Mouse (Mus musculus): Measurements from ENCODE around the gene Mrps18a. TPM values are rescaled to one million over a fixed set of nuclear protein-coding genes. Genes with fewer than 3 reads are reported as not detected.
A peak's percentile ranks its signal among the peaks of the same experiment; 100 is the strongest.

Gene Mrps18a
- total RNA-seq (2014; rRNA removed): 62.8 and 67.1 TPM in 2 replicates
- 165 and 169 TPM in 2 replicates for polyA plus RNA-seq (2015; fragmentation: Nextera tagmentation; extraction: Ambion mirVana)

- H3K36me3 ChIP-seq (ENCODE audit: insufficient read depth, low read length): no peaks in the 10 kb centered on the region
- H3K4me2 ChIP-seq (ENCODE audit: low read depth, low read length): peak within 1 kb of the TSS; percentile 76
- peak; percentile 97 for ATAC-seq
- H3K27ac ChIP-seq: peak within 1 kb of the TSS; percentile 64
- peak; percentile 11; the same call in 1 of the 2 replicates for TF ChIP-seq CTCF (IDR thresholded peaks at IDR 0.05; ENCODE audit: low read depth)
- peaks cover 6% of the 10 kb centered on the region; the same call in 1 of the 2 replicates for H3K4me1 ChIP-seq (ENCODE audit: insufficient read depth, low read length)
- H3K9ac ChIP-seq (replicated peaks; ENCODE audit: low read length): peak within 1 kb of the TSS; percentile 81
- no peaks in the 10 kb centered on the region for H3K9me3 ChIP-seq (ENCODE audit: low read length)
- DNase-seq (ENCODE audit: low spot score): peak; percentile 95
- no peaks in the 10 kb centered on the region for H3K27me3 ChIP-seq (ENCODE audit: insufficient read depth, low read length)
- H3K4me3 ChIP-seq (ENCODE audit: low read length): peak within 1 kb of the TSS; percentile 83
- WGBS: 5% methylated on average over 38 of the region's 38 CpGs
Observed at GRCm38 (mm10) chr17:46110402-46111289, at the start of gene Mrps18a. TSS of gene Mrps18a (plus strand) at chr17:46110986.

- no peak overlapping the region for H3K4me2 ChIP-seq (ENCODE audit: low read depth, low read length)
- H3K9ac ChIP-seq (replicated peaks; ENCODE audit: low read length): no peak overlapping the region
- DNase-seq (ENCODE audit: low spot score) (peak; percentile 66), ATAC-seq (peak; percentile 83; the same call in 1 of the 2 replicates)
- H3K27ac ChIP-seq: no peak overlapping the region
- H3K4me3 ChIP-seq (ENCODE audit: low read length): no peak overlapping the region
- H3K36me3 ChIP-seq (ENCODE audit: insufficient read depth, low read length): no peaks in the 10 kb centered on the region
- no peaks in the 10 kb centered on the region for H3K9me3 ChIP-seq (ENCODE audit: low read length)
- WGBS: 22% methylated on average over 10 of the region's 10 CpGs
- H3K27me3 ChIP-seq (ENCODE audit: insufficient read depth, low read length): no peaks in the 10 kb centered on the region
- H3K4me1 ChIP-seq (ENCODE audit: insufficient read depth, low read length): peaks cover 6% of the 10 kb centered on the region; the same call in 1 of the 2 replicates
- TF ChIP-seq CTCF (IDR thresholded peaks at IDR 0.05; ENCODE audit: low read depth): no peak
Observed at GRCm38 (mm10) chr17:46063283-46063973, 47.4 kb upstream of the Mrps18a start.

GRCm38 (mm10) chr17:46063974-46064312 lies 46.8 kb upstream of the Mrps18a start:
- 43% methylated on average over 6 of the region's 6 CpGs for WGBS

GRCm38 (mm10) chr17:46070046-46070445 lies 40.7 kb upstream of the Mrps18a start:
- DNase-seq (ENCODE audit: low spot score) (peak; percentile 8), ATAC-seq (no peak)
- no peak overlapping the region for H3K4me3 ChIP-seq (ENCODE audit: low read length)
- TF ChIP-seq CTCF (IDR thresholded peaks at IDR 0.05; ENCODE audit: low read depth): no peak
- no peaks in the 10 kb centered on the region for H3K36me3 ChIP-seq (ENCODE audit: insufficient read depth, low read length)
- H3K4me1 ChIP-seq (ENCODE audit: insufficient read depth, low read length): no peaks in the 10 kb centered on the region
- WGBS: 44% methylated on average over 9 of the region's 9 CpGs
- H3K27me3 ChIP-seq (ENCODE audit: insufficient read depth, low read length): no peaks in the 10 kb centered on the region
- no peak overlapping the region for H3K4me2 ChIP-seq (ENCODE audit: low read depth, low read length)
- no peak overlapping the region for H3K9ac ChIP-seq (replicated peaks; ENCODE audit: low read length)
- H3K27ac ChIP-seq: no peak overlapping the region
- H3K9me3 ChIP-seq (ENCODE audit: low read length): no peaks in the 10 kb centered on the region

More at GRCm38 (mm10) chr17:46063974-46064312, 46.8 kb upstream of the Mrps18a start:
- no peak overlapping the region for H3K9ac ChIP-seq (replicated peaks; ENCODE audit: low read length)
- no peak for DNase-seq (ENCODE audit: low spot score)
- H3K27me3 ChIP-seq (ENCODE audit: insufficient read depth, low read length): no peaks in the 10 kb centered on the region
- no peak overlapping the region for H3K4me2 ChIP-seq (ENCODE audit: low read depth, low read length)
- no peak for TF ChIP-seq CTCF (IDR thresholded peaks at IDR 0.05; ENCODE audit: low read depth)
- H3K27ac ChIP-seq: no peak overlapping the region
- no peaks in the 10 kb centered on the region for H3K9me3 ChIP-seq (ENCODE audit: low read length)
- H3K4me1 ChIP-seq (ENCODE audit: insufficient read depth, low read length): peaks cover 6% of the 10 kb centered on the region; the same call in 1 of the 2 replicates
- H3K4me3 ChIP-seq (ENCODE audit: low read length): no peak overlapping the region
- ATAC-seq: no peak
- no peaks in the 10 kb centered on the region for H3K36me3 ChIP-seq (ENCODE audit: insufficient read depth, low read length)

GRCm38 (mm10) chr17:46071531-46071930 lies 39.3 kb upstream of the Mrps18a start:
- no peak for TF ChIP-seq CTCF (IDR thresholded peaks at IDR 0.05; ENCODE audit: low read depth)
- Histone ChIP-seq H3K36me3 (ENCODE audit: insufficient read depth, low read length) (no peaks in the 10 kb centered on the region), H3K27me3 (ENCODE audit: insufficient read depth, low read length) (no peaks in the 10 kb centered on the region), H3K4me3 (ENCODE audit: low read length) (no peak overlapping the region), H3K4me2 (ENCODE audit: low read depth, low read length) (no peak overlapping the region), H3K9ac (replicated peaks; ENCODE audit: low read length) (no peak overlapping the region), H3K9me3 (ENCODE audit: low read length) (no peaks in the 10 kb centered on the region), H3K27ac (no peak overlapping the region), H3K4me1 (ENCODE audit: insufficient read depth, low read length) (no peaks in the 10 kb centered on the region)
- DNase-seq (ENCODE audit: low spot score) (no peak), ATAC-seq (no peak)
- 95% methylated on average over 3 of the region's 3 CpGs for WGBS

GRCm38 (mm10) chr17:46073730-46074301 lies 37.0 kb upstream of the Mrps18a start:
- no peaks in the 10 kb centered on the region for H3K27me3 ChIP-seq (ENCODE audit: insufficient read depth, low read length)

More at GRCm38 (mm10) chr17:46073730-46074301, 37.0 kb upstream of the Mrps18a start:
- Histone ChIP-seq H3K4me2 (ENCODE audit: low read depth, low read length) (0 out of 2 replicates have a peak overlapping the region, but pooled peaks have one; percentile 25), H3K27ac (no peak overlapping the region), H3K36me3 (ENCODE audit: insufficient read depth, low read length) (no peaks in the 10 kb centered on the region), H3K4me1 (ENCODE audit: insufficient read depth, low read length) (no peaks in the 10 kb centered on the region), H3K9ac (replicated peaks; ENCODE audit: low read length) (no peak overlapping the region), H3K9me3 (ENCODE audit: low read length) (no peaks in the 10 kb centered on the region), H3K4me3 (ENCODE audit: low read length) (no peak overlapping the region)
- DNase-seq (ENCODE audit: low spot score) (peak; percentile 29), ATAC-seq (peak; percentile 43; the same call in 1 of the 2 replicates)
- TF ChIP-seq CTCF (IDR thresholded peaks at IDR 0.05; ENCODE audit: low read depth): no peak
- WGBS: 47% methylated on average over 23 of the region's 23 CpGs

Measured in hindbrain, postnatal 0 days (tissue).